Mouse (Mus musculus) hindbrain, embryonic 12.5 days (tissue): Measurements from ENCODE around the gene Stx8. TPM values are rescaled to one million over a fixed set of nuclear protein-coding genes. Genes with fewer than 3 reads are reported as not detected.

ENCODE experiments used
- ATAC-seq: fragments of 200-750 bp; cut with Nextera tagmentation; 2 replicates; pipeline ENCODE4 v1.8.0; 2017; ENCODE audit warnings: moderate TSS enrichment; ENCODE audit not compliant: low FRiP score
- H3K27ac ChIP-seq: fragments of 300-500 bp; sonication (generic); 2 replicates; pipeline ENCODE4 v1.5.1; 2016; ENCODE audit warnings: mild to moderate bottlenecking
- H3K27me3 ChIP-seq: fragments of 300-500 bp; sonication (generic); 2 replicates; pipeline ENCODE4 v1.6.1; 2016; ENCODE audit warnings: mild to moderate bottlenecking
- H3K36me3 ChIP-seq: fragments of 300-500 bp; sonication (generic); 2 replicates; pipeline ENCODE4 v1.6.1; 2016; ENCODE audit warnings: mild to moderate bottlenecking
- H3K4me1 ChIP-seq: fragments of 300-500 bp; sonication (generic); 2 replicates; pipeline ENCODE4 v1.6.1; 2016
- H3K4me2 ChIP-seq: fragments of 300-500 bp; sonication (generic); replicated peaks from 2 replicates; pipeline ENCODE4 v1.6.1; 2016; ENCODE audit warnings: mild to moderate bottlenecking
- H3K4me3 ChIP-seq: fragments of 300-500 bp; sonication (generic); 2 replicates; pipeline ENCODE4 v1.5.1; 2016; ENCODE audit warnings: mild to moderate bottlenecking
- H3K9ac ChIP-seq: fragments of 300-500 bp; sonication (generic); 2 replicates; pipeline ENCODE4 v1.6.1; 2016; ENCODE audit warnings: mild to moderate bottlenecking, moderate library complexity
- H3K9me3 ChIP-seq: fragments of 300-500 bp; sonication (generic); replicated peaks from 2 replicates; pipeline ENCODE4 v1.6.1; 2016; ENCODE audit warnings: mild to moderate bottlenecking
- WGBS: fragments of 180-500 bp; shearing (Covaris S2); methylation state at CpG from one replicate; pipeline ENCODE4 v1.1.7; 2016; 5-methylcytosine and 5-hydroxymethylcytosine counted together
- polyA plus RNA-seq: library from polyadenylated mRNA; unstranded; fragments of >200 nt; fragmentation: Nextera tagmentation; extraction: Ambion mirVana; gene quantifications from 2 replicates; pipeline ENCODE4 v1.2.1, GENCODE M21; 2016

Stx8 gene
- polyA plus RNA-seq, 1 experiment from 2014 or later = 64.0 TPM

- Histone ChIP-seq H3K4me1 (peaks cover 4% of the 10 kb centered on the region), H3K9me3 (no peaks in the 10 kb centered on the region), H3K4me3 (no peak overlapping the region), H3K27ac (no peak overlapping the region), H3K9ac (no peak overlapping the region), H3K4me2 (no peak overlapping the region), H3K27me3 (no peaks in the 10 kb centered on the region), H3K36me3 (no peaks in the 10 kb centered on the region)
- no peak for ATAC-seq
- 84% methylated on average over 4 of the region's 4 CpGs for WGBS
Observed at GRCm38 (mm10) chr11:68172648-68173045, 206.7 kb downstream of the Stx8 start.

DNA sequence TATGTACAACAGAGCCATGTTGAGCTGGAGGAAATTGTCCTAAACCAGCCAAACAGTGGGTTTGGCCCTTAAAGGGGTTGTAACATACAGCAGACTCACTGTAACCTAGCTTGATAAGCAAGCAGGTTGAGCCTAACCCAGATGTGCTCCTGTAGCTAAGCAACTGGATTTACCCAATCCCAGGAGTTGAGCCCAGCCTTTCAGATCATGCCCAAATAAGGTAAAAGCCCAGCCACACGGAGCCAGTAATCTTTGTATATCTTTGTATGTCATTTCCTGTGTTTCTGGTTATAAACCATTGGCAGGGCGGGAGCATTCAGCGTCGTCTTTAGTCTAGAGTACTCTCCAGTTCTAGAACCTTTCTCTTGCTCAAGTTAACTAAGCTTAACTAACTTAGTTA, 210.6 kb downstream of the Stx8 start:
- Histone ChIP-seq H3K27ac (no peak overlapping the region), H3K9me3 (no peaks in the 10 kb centered on the region), H3K9ac (no peak overlapping the region), H3K36me3 (no peaks in the 10 kb centered on the region), H3K4me3 (no peak overlapping the region), H3K4me1 (peaks cover 5% of the 10 kb centered on the region), H3K4me2 (no peak overlapping the region), H3K27me3 (no peaks in the 10 kb centered on the region)
- WGBS = 81% methylated on average over 4 of the region's 4 CpGs
- ATAC-seq = no peak

- H3K4me1 ChIP-seq = peaks cover 5% of the 10 kb centered on the region
- WGBS = 79% methylated on average over 7 of the region's 7 CpGs
- H3K4me3 ChIP-seq = no peak overlapping the region
- no peaks in the 10 kb centered on the region for H3K9me3 ChIP-seq
- ATAC-seq = no peak
- no peak overlapping the region for H3K4me2 ChIP-seq
- H3K27ac ChIP-seq = no peak overlapping the region
- H3K36me3 ChIP-seq = no peaks in the 10 kb centered on the region
- H3K9ac ChIP-seq = no peak overlapping the region
- H3K27me3 ChIP-seq = no peaks in the 10 kb centered on the region
Observed at GRCm38 (mm10) chr11:68177415-68177814, 211.4 kb downstream of the Stx8 start.

GRCm38 (mm10) chr11:68185647-68186046, 219.7 kb downstream of the Stx8 start:
- no peak for ATAC-seq
- H3K4me2 ChIP-seq = no peak overlapping the region
- 84% methylated on average over 3 of the region's 3 CpGs for WGBS

DNA sequence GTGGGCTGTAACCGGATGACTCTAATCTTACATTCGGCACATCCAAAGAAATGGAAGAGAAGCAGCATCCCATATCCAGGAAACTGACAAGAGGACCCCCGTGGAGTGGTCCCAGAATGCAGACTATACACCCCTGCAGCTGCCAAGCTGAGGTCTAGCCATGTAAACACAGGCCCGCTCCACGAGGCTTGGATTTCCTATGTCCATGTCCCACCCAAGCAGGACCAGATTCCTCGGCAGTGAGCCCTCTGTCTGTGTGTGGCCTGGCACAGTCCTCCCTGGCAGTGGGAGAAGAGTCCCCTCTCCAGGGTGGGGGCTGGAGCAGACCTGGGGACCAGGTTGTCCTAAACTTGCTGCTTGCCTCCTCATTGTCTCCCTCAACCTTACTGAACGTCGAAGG, 221.2 kb downstream of the Stx8 start:
- Histone ChIP-seq H3K4me1 (peaks cover 11% of the 10 kb centered on the region), H3K4me2 (no peak overlapping the region), H3K9me3 (no peaks in the 10 kb centered on the region), H3K4me3 (no peak overlapping the region), H3K36me3 (no peaks in the 10 kb centered on the region), H3K27ac (no peak overlapping the region), H3K9ac (no peak overlapping the region), H3K27me3 (0 out of 2 replicates have a peak, but pooled peaks cover 3% of the 10 kb centered on the region)
- no peak for ATAC-seq
- WGBS = 67% methylated on average over 8 of the region's 8 CpGs

More at GRCm38 (mm10) chr11:68185647-68186046, 219.7 kb downstream of the Stx8 start:
- Histone ChIP-seq H3K9me3 (no peaks in the 10 kb centered on the region), H3K9ac (no peak overlapping the region), H3K4me1 (peaks cover 11% of the 10 kb centered on the region), H3K4me3 (no peak overlapping the region), H3K27ac (no peak overlapping the region), H3K36me3 (no peaks in the 10 kb centered on the region), H3K27me3 (0 out of 2 replicates have a peak, but pooled peaks cover 3% of the 10 kb centered on the region)

- Histone ChIP-seq H3K36me3 (no peaks in the 10 kb centered on the region), H3K9ac (no peak overlapping the region), H3K9me3 (no peaks in the 10 kb centered on the region), H3K4me3 (no peak overlapping the region), H3K27ac (0 out of 2 replicates have a peak overlapping the region, but pooled peaks have one; percentile 25), H3K4me1 (peaks cover 11% of the 10 kb centered on the region), H3K27me3 (0 out of 2 replicates have a peak, but pooled peaks cover 3% of the 10 kb centered on the region), H3K4me2 (no peak overlapping the region)
- WGBS = 65% methylated on average over 12 of the region's 12 CpGs
- no peak for ATAC-seq
Observed at GRCm38 (mm10) chr11:68188695-68189201, 222.8 kb downstream of the Stx8 start.

DNA sequence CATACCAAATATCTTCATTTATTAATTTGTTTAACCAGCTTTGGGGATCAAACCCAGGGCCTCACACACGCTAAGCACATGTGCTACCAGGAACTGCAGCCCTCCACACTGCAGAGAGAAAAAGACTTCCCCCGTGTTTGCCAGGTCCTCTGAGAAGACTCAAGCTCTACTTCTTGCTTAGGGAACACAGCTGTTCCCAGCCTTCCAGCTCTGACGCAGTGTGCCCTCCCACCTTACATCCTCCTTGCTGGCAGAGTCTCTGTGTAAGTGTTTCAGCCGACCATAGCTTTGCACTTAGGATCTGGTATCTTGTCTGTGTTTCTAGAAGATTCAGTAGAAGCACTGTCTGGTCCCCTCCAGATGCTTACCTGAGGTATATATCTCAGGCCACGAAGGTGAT, 224.9 kb downstream of the Stx8 start:
- H3K4me3 ChIP-seq = no peak overlapping the region
- H3K4me1 ChIP-seq = peaks cover 27% of the 10 kb centered on the region
- H3K36me3 ChIP-seq = no peaks in the 10 kb centered on the region
- no peak overlapping the region for H3K9ac ChIP-seq
- H3K27ac ChIP-seq = no peak overlapping the region
- no peak for ATAC-seq
- no peaks in the 10 kb centered on the region for H3K9me3 ChIP-seq
- whole genome bisulfite sequencing = 82% methylated on average over 5 of the region's 5 CpGs
- 0 out of 2 replicates have a peak, but pooled peaks cover 3% of the 10 kb centered on the region for H3K27me3 ChIP-seq
- no peak overlapping the region for H3K4me2 ChIP-seq

DNA sequence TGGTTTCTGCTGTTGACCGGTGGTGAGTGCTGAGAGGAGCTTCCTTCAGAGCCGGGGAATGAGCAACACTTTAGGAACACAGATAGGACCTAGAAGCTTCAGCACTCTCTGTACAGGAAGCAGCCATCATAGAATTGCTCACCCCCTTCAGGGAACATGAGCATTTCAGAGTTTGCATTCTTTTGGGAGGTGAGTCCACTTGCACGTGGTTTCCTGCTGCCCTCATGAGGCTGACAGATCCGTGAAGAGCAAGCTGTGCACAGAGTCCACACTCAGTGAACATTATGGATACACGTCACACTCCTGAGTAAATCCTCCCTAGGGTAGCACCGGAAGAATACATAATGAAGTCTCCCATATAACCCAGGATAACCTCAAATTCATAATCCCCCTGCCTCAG, 229.2 kb downstream of the Stx8 start:
- H3K36me3 ChIP-seq = no peaks in the 10 kb centered on the region
- H3K27me3 ChIP-seq = no peaks in the 10 kb centered on the region
- 61% methylated on average over 6 of the region's 6 CpGs for WGBS
- H3K4me2 ChIP-seq = no peak overlapping the region
- ATAC-seq = no peak
- no peak overlapping the region for H3K9ac ChIP-seq
- no peak overlapping the region for H3K27ac ChIP-seq
- no peaks in the 10 kb centered on the region for H3K9me3 ChIP-seq
- no peak overlapping the region for H3K4me3 ChIP-seq
- H3K4me1 ChIP-seq = peaks cover 31% of the 10 kb centered on the region

DNA sequence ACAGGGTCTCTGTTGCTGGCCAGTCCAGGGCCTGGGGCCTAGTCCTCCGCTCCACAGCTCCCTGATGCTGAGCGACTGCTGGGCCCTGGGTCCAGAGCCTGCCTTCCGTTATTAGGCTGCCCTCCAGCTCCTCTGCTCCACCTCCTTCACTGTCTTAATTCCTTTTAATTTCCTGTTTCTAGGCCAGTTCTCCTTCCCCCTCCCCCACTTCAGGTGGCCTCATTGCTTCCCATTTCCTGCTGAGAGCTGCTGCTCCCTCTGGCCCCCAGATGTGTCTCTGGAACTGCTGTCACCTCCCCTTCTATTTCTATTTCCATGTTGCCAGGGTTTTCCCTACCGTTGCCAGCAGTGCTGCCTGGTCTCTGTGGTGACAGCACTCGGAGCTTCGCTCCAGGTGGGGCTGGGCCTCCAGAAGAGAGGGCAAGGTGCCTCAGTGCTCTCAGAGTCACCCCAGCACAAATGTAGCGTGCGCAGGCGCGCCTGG, 229.7 kb downstream of the Stx8 start:
- no peaks in the 10 kb centered on the region for H3K27me3 ChIP-seq
- H3K4me3 ChIP-seq = no peak overlapping the region
- H3K4me1 ChIP-seq = peaks cover 33% of the 10 kb centered on the region
- no peaks in the 10 kb centered on the region for H3K36me3 ChIP-seq
- H3K9me3 ChIP-seq = no peaks in the 10 kb centered on the region
- WGBS = 60% methylated on average over 10 of the region's 10 CpGs
- 0 out of 2 replicates have a peak overlapping the region, but pooled peaks have one; percentile 25 for H3K27ac ChIP-seq
- ATAC-seq = no peak
- no peak overlapping the region for H3K9ac ChIP-seq
- H3K4me2 ChIP-seq = no peak overlapping the region

GRCm38 (mm10) chr11:68196566-68196965, 230.6 kb downstream of the Stx8 start:
- ATAC-seq = no peak

GRCm38 (mm10) chr11:68197471-68197870, 231.5 kb downstream of the Stx8 start:
- Histone ChIP-seq H3K27me3 (no peaks in the 10 kb centered on the region), H3K4me2 (no peak overlapping the region), H3K4me1 (peaks cover 39% of the 10 kb centered on the region), H3K36me3 (no peaks in the 10 kb centered on the region), H3K4me3 (no peak overlapping the region), H3K9ac (no peak overlapping the region), H3K9me3 (no peaks in the 10 kb centered on the region), H3K27ac (no peak overlapping the region)
- ATAC-seq = no peak
- 82% methylated on average over 11 of the region's 11 CpGs for WGBS

More at GRCm38 (mm10) chr11:68196566-68196965, 230.6 kb downstream of the Stx8 start:
- WGBS = 52% methylated on average over 6 of the region's 6 CpGs
- no peaks in the 10 kb centered on the region for H3K27me3 ChIP-seq
- no peak overlapping the region for H3K4me2 ChIP-seq
- H3K36me3 ChIP-seq = no peaks in the 10 kb centered on the region
- H3K4me1 ChIP-seq = peaks cover 33% of the 10 kb centered on the region
- H3K27ac ChIP-seq = no peak overlapping the region
- no peaks in the 10 kb centered on the region for H3K9me3 ChIP-seq
- no peak overlapping the region for H3K4me3 ChIP-seq
- no peak overlapping the region for H3K9ac ChIP-seq

DNA sequence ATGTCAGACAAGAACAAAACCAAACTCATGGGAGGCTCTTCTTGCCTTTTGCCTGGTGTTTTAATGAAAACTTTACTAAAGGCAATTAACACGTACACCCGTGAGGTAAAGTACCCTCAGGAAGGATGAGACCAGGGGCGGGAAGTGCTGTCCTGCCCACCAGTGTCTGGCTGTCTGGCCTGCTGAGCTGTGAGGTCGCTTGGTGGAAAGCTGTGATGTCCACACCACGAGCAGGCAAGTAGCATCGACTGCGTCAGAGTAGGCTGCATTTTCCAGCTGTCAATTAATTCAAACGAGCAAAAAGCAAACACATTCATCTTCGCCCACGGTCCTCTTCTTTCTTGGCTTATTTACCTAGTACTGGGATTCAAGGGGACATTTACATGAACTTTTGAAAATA, 232.7 kb downstream of the Stx8 start:
- peaks cover 47% of the 10 kb centered on the region for H3K4me1 ChIP-seq
- no peak overlapping the region for H3K4me2 ChIP-seq
- H3K9me3 ChIP-seq = no peaks in the 10 kb centered on the region
- H3K9ac ChIP-seq = no peak overlapping the region
- no peak for ATAC-seq
- H3K36me3 ChIP-seq = no peaks in the 10 kb centered on the region
- 62% methylated on average over 10 of the region's 10 CpGs for WGBS
- no peaks in the 10 kb centered on the region for H3K27me3 ChIP-seq
- no peak overlapping the region for H3K27ac ChIP-seq
- no peak overlapping the region for H3K4me3 ChIP-seq

- Histone ChIP-seq H3K4me1 (peaks cover 50% of the 10 kb centered on the region), H3K4me2 (no peak overlapping the region), H3K9ac (no peak overlapping the region), H3K9me3 (no peaks in the 10 kb centered on the region), H3K36me3 (no peaks in the 10 kb centered on the region), H3K27ac (no peak overlapping the region), H3K4me3 (no peak overlapping the region), H3K27me3 (no peaks in the 10 kb centered on the region)
- 62% methylated on average over 8 of the region's 8 CpGs for WGBS
- ATAC-seq = no peak
Observed at GRCm38 (mm10) chr11:68199103-68199502, 233.1 kb downstream of the Stx8 start.
